Mouse (Mus musculus) CH12.LX (cell line): ENCODE measurements around the gene Nkg7. TPM values are rescaled to one million over a fixed set of nuclear protein-coding genes. Genes with fewer than 3 reads are reported as not detected.

Source experiments
- DNase-seq: peaks from one replicate; pipeline ENCODE4 v3.0.0-alpha.2; 2013; ENCODE audit errors: extremely low read depth
- H3K27ac ChIP-seq: 2 replicates; pipeline ENCODE4 v1.5.1; 2012; ENCODE audit warnings: low read depth, mild to moderate bottlenecking, control low read depth, moderate library complexity; ENCODE audit not compliant: insufficient read depth
- H3K27me3 ChIP-seq: replicated peaks from 2 replicates; pipeline ENCODE3; 2012; ENCODE audit warnings: inconsistent platforms
- H3K36me3 ChIP-seq, 2 experiments: replicated peaks in 1 of 2; 2 replicates each; pipeline versions ENCODE3 to v1.6.1; 2012; ENCODE audit warnings: inconsistent platforms in 1 of 2, low read length in 1 of 2, mild to moderate bottlenecking in 1 of 2, mixed read lengths in 1 of 2, moderate library complexity in 1 of 2; ENCODE audit not compliant: control insufficient read depth in 1 of 2, insufficient read depth in 1 of 2
- H3K4me1 ChIP-seq, 2 experiments: 2 replicates each; pipeline ENCODE4 v1.6.1; 2012; ENCODE audit warnings: inconsistent platforms in 1 of 2, moderate library complexity in 1 of 2; ENCODE audit not compliant: insufficient read depth in 2 of 2, control insufficient read depth in 1 of 2
- H3K4me2 ChIP-seq: 2 replicates; pipeline ENCODE4 v1.6.1; 2012; ENCODE audit warnings: low read depth, mild to moderate bottlenecking, control low read depth; ENCODE audit not compliant: poor library complexity, insufficient read depth, severe bottlenecking
- H3K4me3 ChIP-seq, 3 experiments: fragments of 150-350 bp in 1 of 3; sonication (generic) in 1 of 3; replicated peaks in 1 of 3; 2 replicates each; pipeline versions ENCODE3 to v1.5.1; 2011 to 2012; ENCODE audit warnings: low read depth in 2 of 3, low read length in 2 of 3, mild to moderate bottlenecking in 2 of 3, moderate library complexity in 2 of 3, control low read depth in 1 of 3, improper control_type of control experiment in 1 of 3, inconsistent platforms in 1 of 3, mixed read lengths in 1 of 3; ENCODE audit not compliant: poor library complexity in 1 of 3
- H3K79me2 ChIP-seq: replicated peaks from 2 replicates; pipeline ENCODE4 v1.6.1; 2012; ENCODE audit warnings: mild to moderate bottlenecking, moderate library complexity; ENCODE audit not compliant: control insufficient read depth, poor library complexity, insufficient read depth, severe bottlenecking; ENCODE audit errors: extremely low read depth
- H3K9ac ChIP-seq: 2 replicates; pipeline ENCODE4 v1.6.1; 2012; ENCODE audit warnings: low read depth, mild to moderate bottlenecking, control low read depth, moderate library complexity; ENCODE audit not compliant: insufficient read depth
- H3K9me3 ChIP-seq: replicated peaks from 2 replicates; pipeline ENCODE3; 2012; ENCODE audit warnings: low read length, inconsistent platforms, mixed read lengths
- BHLHE40 ChIP-seq: IDR thresholded peaks from 2 replicates; pipeline ENCODE4 v1.6.1; 2011; ENCODE audit warnings: mild to moderate bottlenecking, low read depth, low read length, improper control_type of control experiment
- CTCF ChIP-seq, 2 experiments: IDR thresholded peaks in 1 of 2; conservative IDR thresholded peaks in 1 of 2; 2 replicates each; pipeline ENCODE4 v1.5.1; 2011 to 2012; ENCODE audit warnings: low read depth in 2 of 2, low read length in 2 of 2, improper control_type of control experiment in 1 of 2, inconsistent platforms in 1 of 2, mild to moderate bottlenecking in 1 of 2, moderate library complexity in 1 of 2
- GABPA ChIP-seq: IDR thresholded peaks from 2 replicates; pipeline ENCODE4 v1.6.1; 2012; ENCODE audit warnings: low read depth, low read length, improper control_type of control experiment, inconsistent platforms; ENCODE audit not compliant: insufficient replicate concordance
- MAFK ChIP-seq: IDR thresholded peaks from 2 replicates; pipeline ENCODE4 v1.6.1; 2011; ENCODE audit warnings: low read length, improper control_type of control experiment; ENCODE audit not compliant: insufficient replicate concordance
- MAX ChIP-seq: IDR thresholded peaks from 2 replicates; pipeline ENCODE4 v1.6.1; 2011; ENCODE audit warnings: low read length, improper control_type of control experiment
- MAZ ChIP-seq: IDR thresholded peaks from 2 replicates; pipeline ENCODE4 v1.6.1; 2012; ENCODE audit warnings: low read depth, mild to moderate bottlenecking, inconsistent platforms, low read length, improper control_type of control experiment, moderate library complexity
- MEF2A ChIP-seq: IDR thresholded peaks from 2 replicates; pipeline ENCODE4 v1.6.1; 2014; ENCODE audit warnings: low read depth, mild to moderate bottlenecking, inconsistent platforms, low read length, improper control_type of control experiment, borderline replicate concordance
- MXI1 ChIP-seq: IDR thresholded peaks from 2 replicates; pipeline ENCODE4 v1.6.1; 2011; ENCODE audit warnings: mild to moderate bottlenecking, low read depth, low read length, improper control_type of control experiment
- NRF1 ChIP-seq: IDR thresholded peaks from 2 replicates; pipeline ENCODE4 v1.6.1; 2014; ENCODE audit warnings: low read depth, mild to moderate bottlenecking, inconsistent platforms, low read length, improper control_type of control experiment, moderate library complexity
- PAX5 ChIP-seq: IDR thresholded peaks from 2 replicates; pipeline ENCODE4 v1.6.1; 2012; ENCODE audit warnings: low read length, inconsistent platforms, mixed read lengths
- POLR2A ChIP-seq: IDR thresholded peaks from 2 replicates; pipeline ENCODE4 v1.6.1; 2011; ENCODE audit warnings: low read depth, mild to moderate bottlenecking, improper control_type of control experiment, low read length
- POLR2AphosphoS2 ChIP-seq: IDR thresholded peaks from 2 replicates; pipeline ENCODE4 v1.6.1; 2011; ENCODE audit warnings: low read depth, low read length, improper control_type of control experiment
- RAD21 ChIP-seq: IDR thresholded peaks from 2 replicates; pipeline ENCODE4 v1.6.1; 2011; ENCODE audit warnings: low read depth, mild to moderate bottlenecking, low read length, improper control_type of control experiment, moderate library complexity
- RCOR1 ChIP-seq: conservative IDR thresholded peaks from 2 replicates; pipeline ENCODE4 v1.6.1; 2012; ENCODE audit warnings: low read depth, mild to moderate bottlenecking, inconsistent platforms, low read length, improper control_type of control experiment
- SIN3A ChIP-seq: IDR thresholded peaks from 2 replicates; pipeline ENCODE4 v1.6.1; 2012; ENCODE audit warnings: low read length, improper control_type of control experiment, inconsistent platforms
- SMC3 ChIP-seq: IDR thresholded peaks from 2 replicates; pipeline ENCODE4 v1.6.1; 2011; ENCODE audit warnings: low read depth, low read length, improper control_type of control experiment
- TBP ChIP-seq: conservative IDR thresholded peaks from 2 replicates; pipeline ENCODE4 v1.6.1; 2011; ENCODE audit warnings: low read depth, low read length, improper control_type of control experiment
- TCF12 ChIP-seq: IDR thresholded peaks from 2 replicates; pipeline ENCODE4 v1.6.1; 2014; ENCODE audit warnings: low read depth, mild to moderate bottlenecking, inconsistent platforms, low read length, improper control_type of control experiment
- USF1 ChIP-seq: IDR thresholded peaks from 2 replicates; pipeline ENCODE4 v1.6.1; 2014; ENCODE audit warnings: low read depth, mild to moderate bottlenecking, inconsistent platforms, low read length, improper control_type of control experiment
- USF2 ChIP-seq: conservative IDR thresholded peaks from 2 replicates; pipeline ENCODE4 v1.6.1; 2011; ENCODE audit warnings: low read depth, low read length, improper control_type of control experiment
- ZC3H11A ChIP-seq: IDR thresholded peaks from 2 replicates; pipeline ENCODE4 v1.6.1; 2012; ENCODE audit warnings: low read depth, mild to moderate bottlenecking, inconsistent platforms, low read length, improper control_type of control experiment
- ZMIZ1 ChIP-seq: IDR thresholded peaks from 2 replicates; pipeline ENCODE4 v1.6.1; 2012; ENCODE audit warnings: low read depth, mild to moderate bottlenecking, inconsistent platforms, low read length, improper control_type of control experiment
- ZNF384 ChIP-seq: IDR thresholded peaks from 2 replicates; pipeline ENCODE4 v1.6.1; 2012; ENCODE audit warnings: low read depth, low read length, improper control_type of control experiment, inconsistent platforms
- dilution Hi-C: fragments of 300-500 bp; cut with MboI; formaldehyde crosslinking; loops from 2 replicates; pipeline ENCODE4 v1.14.3; 2020; ENCODE audit warnings: low sequenced_read_pairs; ENCODE audit not compliant: extremely low pct_unique_long_range_greater_than_20kb, extremely low pct_ligation_motif_present
- in situ Hi-C: fragments of 300-500 bp; cut with MboI; formaldehyde crosslinking; loops from 3 replicates; pipeline ENCODE4 v1.14.3; 2019; ENCODE audit warnings: low sequenced_read_pairs, low pct_ligation_motif_present, low pct_unique_long_range_greater_than_20kb, mixed read lengths
- polyA plus RNA-seq: library from polyadenylated mRNA; unstranded; fragments of >175 nt; gene quantifications from 2 replicates; pipeline ENCODE4 v1.2.1, GENCODE M21; 2012; ENCODE audit warnings: low read depth; ENCODE audit not compliant: insufficient read length
- total RNA-seq, 2 experiments: library from RNA; depleted of rRNA; stranded (reverse); fragments of 300-350 nt in 1 of 2; fragments of >200 nt in 1 of 2; gene quantifications; 2 replicates each; pipeline ENCODE4 v1.2.3; 2012 to 2014

Gene Nkg7
- total and polyA plus RNA-seq, 3 experiments, result not detected

DNA sequence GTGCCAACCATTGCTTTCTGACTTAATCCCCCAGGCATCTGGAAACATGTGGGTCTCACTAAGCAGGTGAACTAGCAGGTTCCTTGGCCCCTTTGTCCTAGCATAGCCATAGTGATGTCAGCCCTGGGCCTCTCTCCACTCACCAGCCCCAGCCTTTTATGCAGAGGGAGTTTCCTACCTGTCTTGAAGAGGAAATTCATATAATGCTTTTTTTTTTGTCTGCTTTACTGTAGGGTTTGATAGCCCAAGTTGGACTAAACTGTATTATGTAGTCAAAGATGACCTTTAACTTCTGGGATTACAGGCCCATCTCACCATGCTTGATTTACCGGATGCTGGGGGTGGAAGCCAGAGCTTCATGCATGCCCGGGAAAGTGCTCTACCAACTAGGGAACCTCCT is 12.9 kb downstream of the Nkg7 start:
- dilution Hi-C loops (no loop called here), in situ Hi-C loops (no loop called here)
- Histone ChIP-seq H3K27me3 (no peaks in the 10 kb centered on the region), H3K4me2 (no peak overlapping the region), H3K9ac (no peak overlapping the region), H3K4me1 (peaks cover 20 to 59% of the 10 kb centered on the region in 2 experiments), H3K27ac (no peak overlapping the region), H3K9me3 (no peaks in the 10 kb centered on the region), H3K4me3 (no peak overlapping the region), H3K36me3 (peaks cover 24 to 59% of the 10 kb centered on the region in 2 experiments), H3K79me2 (no peaks in the 10 kb centered on the region; the same call in 1 of the 2 replicates)
- no peak for TF ChIP-seq NRF1
- peak; percentile 69 for TF ChIP-seq ZNF384
- no peak for DNase-seq

DNA sequence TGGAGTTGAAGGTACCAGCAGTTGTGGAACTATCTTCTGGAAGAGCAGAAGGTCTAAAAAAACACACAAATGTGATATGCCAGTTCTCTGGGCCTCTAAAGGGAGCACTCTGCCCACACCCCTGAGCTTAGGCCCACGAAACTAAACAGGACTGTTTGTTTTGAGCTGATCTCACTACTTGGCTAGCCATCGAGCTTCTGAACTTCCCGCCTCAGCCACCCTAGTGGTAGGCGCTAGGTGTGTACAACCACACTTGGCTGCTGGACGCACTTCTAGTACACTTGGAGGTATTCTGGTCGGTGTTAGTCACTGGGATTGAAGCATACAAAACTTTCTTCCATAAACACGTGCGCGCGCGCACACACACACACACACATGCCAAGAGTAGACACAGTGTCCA is 14.9 kb downstream of the Nkg7 start:
- in situ Hi-C loops, result no loop called here
- dilution Hi-C loops, result no loop called here
- DNase-seq, result no peak
- Histone ChIP-seq H3K4me2 (no peak overlapping the region), H3K9ac (no peak overlapping the region), H3K27me3 (no peaks in the 10 kb centered on the region), H3K36me3 (peaks cover 39 to 78% of the 10 kb centered on the region in 2 experiments), H3K79me2 (no peaks in the 10 kb centered on the region; the same call in 1 of the 2 replicates), H3K27ac (no peak overlapping the region), H3K4me1 (peaks cover 8 to 43% of the 10 kb centered on the region in 2 experiments), H3K9me3 (no peaks in the 10 kb centered on the region), H3K4me3 (no peak overlapping the region)
- no peak for TF ChIP-seq USF2
- 0 out of 4 replicates have a peak, but pooled peaks of 1 of the 2 experiments have one; percentile 6 for TF ChIP-seq CTCF (conservative IDR thresholded peaks at IDR 0.05 in 1 of 2, IDR thresholded peaks at IDR 0.05 in 1 of 2; ENCODE audit: low read depth in 2 of 2, low read length in 2 of 2)
- TF ChIP-seq, all 38 proteins: peak for 1

- Histone ChIP-seq H3K4me2 (no peak overlapping the region), H3K9me3 (no peaks in the 10 kb centered on the region), H3K27ac (no peak overlapping the region), H3K79me2 (no peaks in the 10 kb centered on the region; the same call in 1 of the 2 replicates)
- in situ Hi-C loops, result no loop called here
- TF ChIP-seq PAX5 (no peak), MAFK (no peak), POLR2AphosphoS2 (no peak), POLR2A (no peak), CTCF (conservative IDR thresholded peaks at IDR 0.05 in 1 of 2, IDR thresholded peaks at IDR 0.05 in 1 of 2; ENCODE audit: low read depth in 2 of 2, low read length in 2 of 2) (peak; percentile 32 to 58; a peak in 3 of 4 replicates), USF1 (no peak), RAD21 (peak; percentile 24), SIN3A (no peak), SMC3 (peak; percentile 29; the same call in 1 of the 2 replicates), NRF1 (no peak), MAX (no peak), ZC3H11A (no peak), TBP (no peak), TCF12 (no peak), ZMIZ1 (no peak), ZNF384 (no peak), GABPA (no peak), MAZ (no peak), MEF2A (no peak), RCOR1 (no peak), MXI1 (no peak), BHLHE40 (no peak), USF2 (no peak)
- TF ChIP-seq, all 38 proteins: peak for 3
- dilution Hi-C loops, result no loop called here
- Histone ChIP-seq H3K36me3 (peaks cover 47 to 81% of the 10 kb centered on the region in 2 experiments), H3K27me3 (no peaks in the 10 kb centered on the region), H3K4me1 (peaks cover 4 to 34% of the 10 kb centered on the region in 2 experiments; a peak in 3 of 4 replicates), H3K9ac (no peak overlapping the region), H3K4me3 (no peak overlapping the region)
- DNase-seq, result peak; percentile 52
These were observed 15.7 kb downstream of the Nkg7 start for GRCm38 (mm10) chr7:43452609-43453008.
